Mouse (Mus musculus): Measurements from ENCODE around the gene Ccl4.

The Ccl4 gene

GRCm38 (mm10) chr11:83675665-83676064 is 13.3 kb downstream of the Ccl4 start:
- no peak for DNase-seq (ENCODE audit: low read depth)

DNA sequence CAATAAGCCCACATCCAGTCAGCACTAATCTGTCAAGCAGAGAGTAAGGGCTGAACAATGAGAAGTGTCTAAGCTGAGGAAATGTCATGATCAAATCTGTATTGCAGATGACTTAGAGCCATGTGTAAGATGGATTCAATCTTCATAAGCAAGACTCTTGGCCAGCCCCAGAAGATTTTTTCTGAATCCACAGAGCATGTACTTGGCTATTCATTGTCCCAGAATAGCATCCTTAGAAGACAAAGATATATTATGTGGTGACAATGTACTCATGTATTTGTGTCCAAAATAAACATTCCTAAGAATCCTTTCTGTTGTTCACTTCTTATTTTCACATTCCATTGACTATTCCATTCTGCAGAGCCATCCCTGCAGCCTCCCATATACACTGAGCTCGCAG is 27.5 kb downstream of the Ccl4 start:
- no peak for DNase-seq (ENCODE audit: low read depth)

DNA sequence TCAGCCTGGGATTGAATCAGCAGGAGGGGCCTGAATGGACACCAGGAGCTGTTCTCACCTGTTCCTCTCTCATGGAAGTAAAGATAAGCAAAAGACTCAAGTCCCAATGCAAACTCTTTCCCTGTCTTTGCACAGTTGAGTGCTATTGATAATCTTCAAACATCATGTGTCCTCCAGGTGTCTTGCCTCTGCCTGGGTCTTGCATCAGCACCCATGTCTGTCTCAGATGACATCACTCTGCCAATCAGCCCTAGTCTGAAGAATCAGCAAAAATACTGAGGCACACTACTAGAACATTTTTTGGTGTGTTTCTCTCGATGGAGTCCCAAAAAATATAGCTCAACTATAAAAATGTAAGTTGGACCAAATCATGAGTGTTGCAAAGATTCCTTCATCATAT is 29.6 kb downstream of the Ccl4 start:
- no peak for DNase-seq (ENCODE audit: low read depth)

GRCm38 (mm10) chr11:83703705-83704104 is 41.3 kb downstream of the Ccl4 start, which contains the start of gene Wfdc17:
Gene Wfdc17 (plus strand): TSS chr11:83703991.
- DNase-seq (ENCODE audit: low read depth), result no peak

DNA sequence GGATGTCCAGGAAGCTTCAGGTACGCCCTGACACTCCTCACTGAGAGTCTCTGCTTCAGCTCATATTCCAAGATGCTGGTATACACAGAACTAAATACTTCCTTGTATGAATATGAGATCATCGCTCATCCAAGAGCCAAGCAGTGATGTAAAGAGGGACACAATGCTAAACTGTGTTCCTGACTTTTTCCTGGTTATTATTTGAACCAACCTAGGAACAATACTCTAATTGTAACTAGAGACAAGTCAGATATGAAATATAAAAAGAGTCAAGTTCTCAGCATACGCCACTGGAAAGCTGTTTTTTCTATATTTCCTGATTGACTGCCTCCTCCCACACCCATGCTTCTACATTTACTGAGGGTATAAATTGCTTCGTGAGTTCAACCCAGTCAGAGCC is 46.3 kb downstream of the Ccl4 start, which contains the start of gene Wfdc18:
TSS of gene Wfdc18 (plus strand) at position 301 of the 400 bp plus-strand sequence.
- no peak for DNase-seq (ENCODE audit: low read depth)

GRCm38 (mm10) chr11:83709683-83710082 is 47.3 kb downstream of the Ccl4 start:
- no peak for DNase-seq (ENCODE audit: low read depth)

DNA sequence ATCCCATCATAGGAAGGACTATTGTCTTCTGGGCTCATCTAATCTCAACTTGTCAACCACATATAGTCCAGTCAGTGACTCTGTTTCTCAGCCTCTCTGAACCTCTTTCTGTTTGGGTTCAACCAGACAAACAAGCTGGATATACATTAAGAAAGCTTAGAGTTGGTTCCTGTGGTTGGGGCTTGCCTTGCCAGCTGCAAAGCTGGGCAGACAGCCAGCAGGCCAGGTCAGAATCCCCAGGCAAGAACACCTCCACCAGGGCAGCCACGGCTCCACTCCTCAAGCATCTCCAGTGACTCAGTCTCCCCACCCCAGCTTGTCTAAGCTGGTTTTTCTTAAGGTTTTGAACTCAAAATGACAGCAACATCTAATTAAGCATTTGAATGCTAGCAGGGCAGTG is 50.3 kb downstream of the Ccl4 start:
- DNase-seq (ENCODE audit: low read depth), result no peak

DNA sequence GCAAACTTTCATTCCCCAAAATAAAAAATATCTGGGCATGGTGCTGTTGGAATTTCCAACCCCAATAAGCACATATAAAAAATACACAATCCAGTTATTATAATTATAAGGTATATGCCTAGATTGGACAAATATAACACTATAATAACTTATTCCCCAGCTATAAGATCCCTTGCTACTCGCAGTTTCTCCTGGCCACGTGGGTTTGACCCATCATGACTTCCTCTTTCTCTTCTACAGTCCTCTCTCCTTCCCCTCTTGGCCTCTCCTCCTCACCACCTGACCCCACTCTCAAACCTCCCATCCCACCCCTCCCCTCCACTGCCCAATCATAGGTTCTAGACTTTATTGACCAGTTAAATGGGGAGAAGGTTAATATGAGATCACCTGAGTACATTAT is 51.5 kb downstream of the Ccl4 start:
- DNase-seq (ENCODE audit: low read depth), result no peak
